Mouse (Mus musculus): Measurements from ENCODE around the gene Hrc. TPM values are rescaled to one million over a fixed set of nuclear protein-coding genes. Genes with fewer than 3 reads are reported as not detected.
"Not testable (repeated sequence)": the region's sequence is repeated elsewhere in the genome, so short reads cannot be mapped to it uniquely, and the experiment has no call there.

The Hrc gene
- polyA plus RNA-seq, 1 experiment from 2014 or later: 6.5 TPM

GRCm38 (mm10) chr7:45355318-45356020 lies 20.4 kb downstream of the Hrc start:
- no peak overlapping the region for H3K4me2 ChIP-seq
- peaks cover 15% of the 10 kb centered on the region; the same call in 1 of the 2 replicates for H3K36me3 ChIP-seq
- WGBS: 73% methylated on average over 15 of the region's 15 CpGs
- ATAC-seq (ENCODE audit: insufficient number of reproducible peaks, low FRiP score, low TSS enrichment, low read depth): no peak
- no peak overlapping the region for H3K4me3 ChIP-seq
- H3K9ac ChIP-seq: no peak overlapping the region
- no peaks in the 10 kb centered on the region for H3K9me3 ChIP-seq
- H3K4me1 ChIP-seq: no peaks in the 10 kb centered on the region
- peaks cover 6% of the 10 kb centered on the region for H3K27me3 ChIP-seq
- H3K27ac ChIP-seq: no peak overlapping the region

- peaks cover 12% of the 10 kb centered on the region for H3K27me3 ChIP-seq
Observed at GRCm38 (mm10) chr7:45356087-45356486, 21.0 kb downstream of the Hrc start.

GRCm38 (mm10) chr7:45359081-45359480 lies 24.0 kb downstream of the Hrc start:
- not testable (repeated sequence) for H3K4me2 ChIP-seq; H3K4me3 ChIP-seq; ATAC-seq (ENCODE audit: insufficient number of reproducible peaks, low FRiP score, low TSS enrichment, low read depth); H3K27ac ChIP-seq; H3K36me3 ChIP-seq; H3K9me3 ChIP-seq; H3K9ac ChIP-seq
- WGBS: 56% methylated on average over 11 of the region's 11 CpGs
- peaks cover 40% of the 10 kb centered on the region for H3K27me3 ChIP-seq
- peaks cover 11% of the 10 kb centered on the region for H3K4me1 ChIP-seq

More at GRCm38 (mm10) chr7:45356087-45356486, 21.0 kb downstream of the Hrc start:
- Histone ChIP-seq H3K36me3 (peaks cover 15% of the 10 kb centered on the region; the same call in 1 of the 2 replicates), H3K27ac (no peak overlapping the region), H3K4me1 (peaks cover 2% of the 10 kb centered on the region), H3K4me2 (no peak overlapping the region), H3K9ac (no peak overlapping the region), H3K9me3 (no peaks in the 10 kb centered on the region), H3K4me3 (no peak overlapping the region)
- 55% methylated on average over 13 of the region's 13 CpGs for WGBS
- ATAC-seq (ENCODE audit: insufficient number of reproducible peaks, low FRiP score, low TSS enrichment, low read depth): no peak

- H3K9me3 ChIP-seq: no peaks in the 10 kb centered on the region
- WGBS: 44% methylated on average over 18 of the region's 18 CpGs
- peaks cover 52% of the 10 kb centered on the region for H3K27me3 ChIP-seq
- peak overlapping the region; percentile 49 for H3K4me3 ChIP-seq
- H3K4me1 ChIP-seq: peaks cover 11% of the 10 kb centered on the region
- ATAC-seq (ENCODE audit: insufficient number of reproducible peaks, low FRiP score, low TSS enrichment, low read depth): no peak
- peak overlapping the region; percentile 85; the same call in 1 of the 2 replicates for H3K4me2 ChIP-seq
- no peak overlapping the region for H3K9ac ChIP-seq
- peaks cover 9% of the 10 kb centered on the region; the same call in 1 of the 2 replicates for H3K36me3 ChIP-seq
- no peak overlapping the region for H3K27ac ChIP-seq
Observed at GRCm38 (mm10) chr7:45360404-45361125, 25.5 kb downstream of the Hrc start.

GRCm38 (mm10) chr7:45361243-45361804 lies 26.2 kb downstream of the Hrc start:
- Histone ChIP-seq H3K27ac (no peak overlapping the region), H3K9ac (peak overlapping the region; percentile 15; the same call in 1 of the 2 replicates), H3K9me3 (no peaks in the 10 kb centered on the region), H3K27me3 (peaks cover 57% of the 10 kb centered on the region), H3K4me2 (peak overlapping the region; percentile 85), H3K36me3 (peaks cover 7% of the 10 kb centered on the region; the same call in 1 of the 2 replicates), H3K4me1 (peaks cover 19% of the 10 kb centered on the region), H3K4me3 (peak overlapping the region; percentile 49)
- peak; percentile 76 for ATAC-seq (ENCODE audit: insufficient number of reproducible peaks, low FRiP score, low TSS enrichment, low read depth)
- under 1% methylated on average over 43 of the region's 43 CpGs for WGBS

GRCm38 (mm10) chr7:45362801-45363200 lies 27.7 kb downstream of the Hrc start:
- no peak for ATAC-seq (ENCODE audit: insufficient number of reproducible peaks, low FRiP score, low TSS enrichment, low read depth)
- H3K27me3 ChIP-seq: peaks cover 57% of the 10 kb centered on the region
- H3K4me2 ChIP-seq: no peak overlapping the region
- WGBS: 8% methylated on average over 13 of the region's 13 CpGs
- H3K9ac ChIP-seq: no peak overlapping the region
- no peaks in the 10 kb centered on the region for H3K9me3 ChIP-seq
- H3K36me3 ChIP-seq: 0 out of 2 replicates have a peak, but pooled peaks cover under 1% of the 10 kb centered on the region
- H3K4me3 ChIP-seq: no peak overlapping the region
- H3K4me1 ChIP-seq: peaks cover 27% of the 10 kb centered on the region
- peak overlapping the region; percentile 54 for H3K27ac ChIP-seq

- H3K27me3 ChIP-seq: peaks cover 68% of the 10 kb centered on the region
Observed at GRCm38 (mm10) chr7:45363983-45364382, 28.9 kb downstream of the Hrc start.

GRCm38 (mm10) chr7:45365742-45366651 lies 30.9 kb downstream of the Hrc start:
- 3% methylated on average over 35 of the region's 35 CpGs for WGBS
- H3K4me1 ChIP-seq: peaks cover 43% of the 10 kb centered on the region

More at GRCm38 (mm10) chr7:45363983-45364382, 28.9 kb downstream of the Hrc start:
- no peak overlapping the region for H3K4me2 ChIP-seq
- no peaks in the 10 kb centered on the region for H3K36me3 ChIP-seq
- H3K4me3 ChIP-seq: no peak overlapping the region
- no peaks in the 10 kb centered on the region for H3K9me3 ChIP-seq
- no peak overlapping the region for H3K9ac ChIP-seq
- peaks cover 31% of the 10 kb centered on the region for H3K4me1 ChIP-seq
- no peak overlapping the region for H3K27ac ChIP-seq
- 71% methylated on average over 2 of the region's 2 CpGs for WGBS
- no peak for ATAC-seq (ENCODE audit: insufficient number of reproducible peaks, low FRiP score, low TSS enrichment, low read depth)

GRCm38 (mm10) chr7:45366652-45367019 lies 31.5 kb downstream of the Hrc start, which contains the start of gene Ppfia3:
Gene Ppfia3, minus strand, starts transcription at chr7:45367019.
- peak within 1 kb of the TSS; percentile 39; the same call in 1 of the 2 replicates for H3K27ac ChIP-seq
- H3K4me3 ChIP-seq: peak within 1 kb of the TSS; percentile 58
- H3K9me3 ChIP-seq: no peaks in the 10 kb centered on the region
- peak within 1 kb of the TSS; percentile 59 for H3K9ac ChIP-seq
- peaks cover 36% of the 10 kb centered on the region for H3K4me1 ChIP-seq
- under 1% methylated on average over 25 of the region's 26 CpGs for WGBS
- 0 out of 2 replicates have a peak, but pooled peaks have one; percentile 9 for ATAC-seq (ENCODE audit: insufficient number of reproducible peaks, low FRiP score, low TSS enrichment, low read depth)
- no peaks in the 10 kb centered on the region for H3K36me3 ChIP-seq
- peaks cover 65% of the 10 kb centered on the region for H3K27me3 ChIP-seq
- H3K4me2 ChIP-seq: peak within 1 kb of the TSS; percentile 95

More at GRCm38 (mm10) chr7:45365742-45366651, 30.9 kb downstream of the Hrc start:
- Histone ChIP-seq H3K27ac (peak overlapping the region; percentile 39; the same call in 1 of the 2 replicates), H3K36me3 (no peaks in the 10 kb centered on the region), H3K4me2 (peak overlapping the region; percentile 95), H3K27me3 (peaks cover 71% of the 10 kb centered on the region), H3K9me3 (no peaks in the 10 kb centered on the region), H3K4me3 (peak overlapping the region; percentile 58), H3K9ac (peak overlapping the region; percentile 59)
- ATAC-seq (ENCODE audit: insufficient number of reproducible peaks, low FRiP score, low TSS enrichment, low read depth): no peak

GRCm38 (mm10) chr7:45367020-45367880 lies 32.2 kb downstream of the Hrc start:
- 1% methylated on average over 67 of the region's 70 CpGs for WGBS
- peak overlapping the region; percentile 18 for H3K9ac ChIP-seq
- peak; percentile 92 for ATAC-seq (ENCODE audit: insufficient number of reproducible peaks, low FRiP score, low TSS enrichment, low read depth)
- H3K27me3 ChIP-seq: peaks cover 59% of the 10 kb centered on the region
- peak overlapping the region; percentile 95 for H3K4me2 ChIP-seq
- peaks cover 33% of the 10 kb centered on the region for H3K4me1 ChIP-seq
- no peaks in the 10 kb centered on the region for H3K9me3 ChIP-seq
- peak overlapping the region; percentile 58 for H3K4me3 ChIP-seq
- 0 out of 2 replicates have a peak, but pooled peaks cover under 1% of the 10 kb centered on the region for H3K36me3 ChIP-seq
- H3K27ac ChIP-seq: peak overlapping the region; percentile 19; the same call in 1 of the 2 replicates

Data from limb, embryonic 15.5 days (tissue).